Mouse (Mus musculus) heart, postnatal 4 days (tissue): ENCODE data around the gene Olfr1043. TPM values are rescaled to one million over a fixed set of nuclear protein-coding genes. Genes with fewer than 3 reads are reported as not detected.
"Not testable (repeated sequence)": the region's sequence is repeated elsewhere in the genome, so short reads cannot be mapped to it uniquely, and the experiment has no call there.

Source experiments
- DNase-seq: peaks from one replicate; pipeline ENCODE4 v3.0.0; 2021
- total RNA-seq, 2 experiments: library from RNA; stranded (reverse); gene quantifications; 2 replicates each; pipeline ENCODE4 v1.2.3; 2021

Gene Olfr1043
- not detected for total RNA-seq

GRCm38 (mm10) chr2:86167422-86167821 is at the start of gene Olfr1043:
TSS of gene Olfr1043 (minus strand) at chr2:86167522.
- DNase-seq: no peak

GRCm38 (mm10) chr2:86202909-86203308 is 35.6 kb upstream of the Olfr1043 start, which contains the start of gene Olfr1045:
TSS of gene Olfr1045 (minus strand) at chr2:86203009.
- no peak for DNase-seq

GRCm38 (mm10) chr2:86195863-86196262 is 28.5 kb upstream of the Olfr1043 start:
- no peak for DNase-seq

- DNase-seq: no peak
Measured at GRCm38 (mm10) chr2:86185583-86185982, 18.3 kb upstream of the Olfr1043 start, which contains the start of gene Olfr52. TSS of gene Olfr52 (minus strand) at chr2:86185683.

- DNase-seq: no peak
Measured at GRCm38 (mm10) chr2:86179950-86180349, 12.6 kb upstream of the Olfr1043 start.

GRCm38 (mm10) chr2:86177720-86178119 is 10.4 kb upstream of the Olfr1043 start, which contains the start of gene Olfr1044:
TSS of gene Olfr1044 (minus strand) at chr2:86177820.
- DNase-seq: no peak

GRCm38 (mm10) chr2:86175422-86175821 is 8.1 kb upstream of the Olfr1043 start:
- not testable (repeated sequence) for DNase-seq

- DNase-seq: no peak
Measured at GRCm38 (mm10) chr2:86161738-86162137, 5.6 kb downstream of the Olfr1043 start, which contains the start of gene Olfr1042. TSS of gene Olfr1042 (minus strand) at chr2:86161838.

GRCm38 (mm10) chr2:86146632-86147031 is 20.7 kb downstream of the Olfr1043 start, which contains the start of gene Olfr1040:
TSS of gene Olfr1040 (minus strand) at chr2:86146732.
- DNase-seq: no peak

GRCm38 (mm10) chr2:86135828-86136227 is 31.5 kb downstream of the Olfr1043 start, which contains the start of gene Olfr1039:
TSS of gene Olfr1039 (minus strand) at chr2:86135928.
- DNase-seq: no peak

Other genes with a start within 250 kb of the Olfr1043 start
- gene Olfr1026, start 246.0 kb downstream of the Olfr1043 start, total RNA-seq: not detected
- not detected for gene Olfr1028, start 217.1 kb downstream of the Olfr1043 start, total RNA-seq
- not detected for gene Olfr1029, start 193.6 kb downstream of the Olfr1043 start, total RNA-seq
- not detected for gene Olfr1030, start 188.2 kb downstream of the Olfr1043 start, total RNA-seq
- gene Olfr1031, start 177.2 kb downstream of the Olfr1043 start, total RNA-seq: not detected
- not detected for gene Olfr1032, start 162.0 kb downstream of the Olfr1043 start, total RNA-seq
- gene Olfr1033, start 146.9 kb downstream of the Olfr1043 start, total RNA-seq: 1 to 10 TPM in 1 of 2 experiments, under 1 TPM in 1; 0.43 to 1.1 TPM
- gene Olfr1034, start 121.7 kb downstream of the Olfr1043 start, total RNA-seq: under 1 TPM in 1 of 2 experiments, not detected in 1; 0.07 TPM
- not detected for gene Olfr1036, start 93.5 kb downstream of the Olfr1043 start, total RNA-seq
- not detected for gene Olfr1037, start 80.1 kb downstream of the Olfr1043 start, total RNA-seq
- not detected for gene Olfr1039, start 31.6 kb downstream of the Olfr1043 start, total RNA-seq
- not detected for gene Olfr1040, start 20.8 kb downstream of the Olfr1043 start, total RNA-seq
- not detected for gene Olfr1042, start 5.7 kb downstream of the Olfr1043 start, total RNA-seq
- not detected for gene Olfr1044, start 10.3 kb upstream of the Olfr1043 start, total RNA-seq
- not detected for gene Olfr52, start 18.2 kb upstream of the Olfr1043 start, total RNA-seq
- gene Olfr1045, start 35.5 kb upstream of the Olfr1043 start, total RNA-seq: not detected
- not detected for gene Olfr1046, start 51.8 kb upstream of the Olfr1043 start, total RNA-seq
- gene Olfr1047, start 63.9 kb upstream of the Olfr1043 start, total RNA-seq: not detected
- not detected for gene Olfr1048, start 72.8 kb upstream of the Olfr1043 start, total RNA-seq
- gene Olfr1049, start 90.8 kb upstream of the Olfr1043 start, total RNA-seq: not detected
- gene Olfr1051, start 111.6 kb upstream of the Olfr1043 start, total RNA-seq: not detected
- not detected for gene Olfr1052, start 124.9 kb upstream of the Olfr1043 start, total RNA-seq
- not detected for gene Olfr1053, start 147.8 kb upstream of the Olfr1043 start, total RNA-seq
- gene Olfr1054, start 167.9 kb upstream of the Olfr1043 start, total RNA-seq: not detected
- gene Olfr1055, start 182.8 kb upstream of the Olfr1043 start, total RNA-seq: not detected
- gene Olfr1056, start 194.9 kb upstream of the Olfr1043 start, total RNA-seq: not detected
- gene Olfr1057, start 210.9 kb upstream of the Olfr1043 start, total RNA-seq: not detected
- gene Olfr1058, start 221.0 kb upstream of the Olfr1043 start, total RNA-seq: not detected
- not detected for gene Olfr1061, start 246.5 kb upstream of the Olfr1043 start, total RNA-seq